In the genomic region with DNA sequence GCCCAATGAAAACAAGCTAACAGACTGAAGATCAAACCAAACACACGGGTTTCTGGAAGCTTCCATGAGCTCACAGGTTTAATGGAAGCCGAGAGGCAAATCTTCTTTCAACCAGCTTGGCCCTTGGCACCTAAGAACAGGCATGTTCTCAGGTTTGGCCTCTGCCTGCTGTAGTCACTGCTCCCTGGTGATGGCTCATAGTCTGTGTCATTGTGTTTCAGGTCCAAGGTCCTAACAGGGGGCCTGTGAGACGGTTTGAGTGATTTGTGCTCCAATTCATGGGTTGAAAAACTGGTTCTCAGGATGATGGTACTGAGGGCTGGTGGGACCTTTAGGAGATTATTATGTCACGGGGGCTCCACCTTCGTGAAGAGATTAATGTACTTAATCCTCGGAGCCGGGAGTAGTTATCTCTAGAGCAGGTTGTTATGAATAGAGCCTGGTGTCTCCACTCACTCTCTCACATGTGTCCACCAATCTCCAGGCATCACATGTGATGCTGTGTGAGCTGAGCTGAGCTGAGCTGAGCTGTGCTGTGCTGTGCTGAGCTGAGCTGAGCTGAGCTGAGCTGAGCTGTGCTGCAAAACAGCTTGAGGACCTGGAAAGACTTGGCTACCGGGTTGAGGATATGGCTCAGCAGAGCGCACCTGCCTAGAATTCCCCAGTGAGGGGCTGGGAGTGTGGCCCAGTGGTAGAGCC, we compare ENCODE assay signal across 12 mouse cellular contexts. TPM values are rescaled to one million over a fixed set of nuclear protein-coding genes. Genes with fewer than 3 reads are reported as not detected.
A peak's percentile ranks its signal among the peaks of the same experiment; 100 is the strongest.
DNase-seq lines count a peak whose midpoint lies in the region; ATAC-seq lines count a peak whose summit lies in the region.
"Had no signal": no experiment of that assay in that cellular context is flagged by ENCODE, and none has a peak within 500 bp of the region (broad histone marks: within the 10 kb centered on the region; RNA-seq: fewer than 3 reads in every experiment).

No protein-coding gene starts in this region.

- ATAC-seq in heart, embryonic 14.5 days (ENCODE audit: insufficient number of reproducible peaks, insufficient read depth, low FRiP score, low read depth): no peak
- ATAC-seq in lung, embryonic 16.5 days (ENCODE audit: low read depth): no peak
- peak; percentile 84 for ATAC-seq in intestine, embryonic 16.5 days
- ATAC-seq in stomach, embryonic 14.5 days (ENCODE audit: insufficient number of reproducible peaks, insufficient read depth, low FRiP score, low read depth): no peak
- no peak for ATAC-seq in hindbrain, embryonic 12.5 days (ENCODE audit: low FRiP score)
- ATAC-seq: forebrain, embryonic 15.5 days had no signal

- H3K9ac ChIP-seq in heart, embryonic 14.5 days (ENCODE audit: low read length): no peak overlapping the region
- no peak overlapping the region for H3K9ac ChIP-seq in lung, embryonic 16.5 days (ENCODE audit: low read length)
- 0 out of 2 replicates have a peak overlapping the region, but pooled peaks have one; percentile 56 for H3K9ac ChIP-seq in intestine, embryonic 16.5 days (ENCODE audit: low read depth, low read length)
- H3K9ac ChIP-seq in stomach, embryonic 14.5 days (replicated peaks; ENCODE audit: low read depth, low read length): no peak overlapping the region
- H3K9ac ChIP-seq in hindbrain, embryonic 12.5 days: no peak overlapping the region
- H3K9ac ChIP-seq: forebrain, embryonic 15.5 days; hindbrain, embryonic 13.5 days had no signal

- H3K27ac ChIP-seq in heart, embryonic 14.5 days (replicated peaks in 1 of 2; ENCODE audit: control insufficient read depth in 1 of 2, insufficient read depth in 1 of 2, low read depth in 2 of 2, low read length in 2 of 2): peak overlapping the region in 1 of 2 experiments; percentile 30; a peak in 2 of 4 replicates
- H3K27ac ChIP-seq in lung, embryonic 16.5 days (ENCODE audit: low read length): peak overlapping the region; percentile 56
- H3K27ac ChIP-seq in intestine, embryonic 16.5 days (ENCODE audit: low read length): peak overlapping the region; percentile 90
- H3K27ac ChIP-seq in stomach, embryonic 14.5 days (ENCODE audit: low read length): peak overlapping the region; percentile 33; the same call in 1 of the 2 replicates
- no peak overlapping the region for H3K27ac ChIP-seq in hindbrain, embryonic 12.5 days
- H3K27ac ChIP-seq: forebrain, embryonic 15.5 days; hindbrain, embryonic 13.5 days had no signal

- peak overlapping the region; percentile 40 for H3K4me2 ChIP-seq in heart, embryonic 14.5 days (ENCODE audit: low read length)
- H3K4me2 ChIP-seq in lung, embryonic 16.5 days (ENCODE audit: low read depth, low read length): peak overlapping the region; percentile 22
- H3K4me2 ChIP-seq in intestine, embryonic 16.5 days (ENCODE audit: low read depth, low read length): peak overlapping the region; percentile 47
- H3K4me2 ChIP-seq in stomach, embryonic 14.5 days (replicated peaks; ENCODE audit: low read depth, low read length): 0 out of 2 replicates have a peak overlapping the region, but pooled peaks have one; percentile 20
- H3K4me2 ChIP-seq in hindbrain, embryonic 12.5 days (replicated peaks): no peak overlapping the region
- H3K4me2 ChIP-seq: forebrain, embryonic 15.5 days; hindbrain, embryonic 13.5 days had no signal

- 62% methylated on average over 9 of the region's 9 CpGs for WGBS in heart, embryonic 14.5 days
- WGBS in lung, embryonic 16.5 days: 62% methylated on average over 9 of the region's 9 CpGs
- WGBS in intestine, embryonic 16.5 days: 57% methylated on average over 9 of the region's 9 CpGs
- WGBS in stomach, embryonic 14.5 days: 57% methylated on average over 9 of the region's 9 CpGs
- WGBS in hindbrain, embryonic 12.5 days: 86% methylated on average over 9 of the region's 9 CpGs

- DNase-seq in heart, adult 8-10 months (ENCODE audit: low spot score): no peak
- DNase-seq in lung, postnatal 4 days: no peak
- DNase-seq in natural killer cell, adult 2 months (ENCODE audit: low spot score in 2 of 2): no peak
- DNase-seq: right cerebral cortex, adult 18-20 months; thymus, postnatal 4 days had no signal

- no peak overlapping the region for H3K4me3 ChIP-seq in heart, embryonic 14.5 days (ENCODE audit: control insufficient read depth in 1 of 2, insufficient read depth in 1 of 2, low read depth in 1 of 2, low read length in 2 of 2)
- 0 out of 2 replicates have a peak overlapping the region, but pooled peaks have one; percentile 14 for H3K4me3 ChIP-seq in lung, embryonic 16.5 days (ENCODE audit: low read length)
- H3K4me3 ChIP-seq in intestine, embryonic 16.5 days (ENCODE audit: low read length): peak overlapping the region; percentile 17
- H3K4me3 ChIP-seq in stomach, embryonic 14.5 days (ENCODE audit: low read depth, low read length): no peak overlapping the region
- no peak overlapping the region for H3K4me3 ChIP-seq in hindbrain, embryonic 12.5 days
- H3K4me3 ChIP-seq: forebrain, embryonic 15.5 days; hindbrain, embryonic 13.5 days had no signal

- peaks cover 3% of the 10 kb centered on the region; the same call in 1 of the 2 replicates for H3K27me3 ChIP-seq in heart, embryonic 14.5 days (ENCODE audit: control insufficient read depth, insufficient read depth, low read length)
- no peaks in the 10 kb centered on the region for H3K27me3 ChIP-seq in lung, embryonic 16.5 days (ENCODE audit: control insufficient read depth, insufficient read depth, low read depth, low read length)
- no peaks in the 10 kb centered on the region for H3K27me3 ChIP-seq in intestine, embryonic 16.5 days (replicated peaks; ENCODE audit: control insufficient read depth, insufficient read depth, low read length)
- H3K27me3 ChIP-seq in stomach, embryonic 14.5 days (ENCODE audit: control insufficient read depth, insufficient read depth, low read length): no peaks in the 10 kb centered on the region
- 0 out of 2 replicates have a peak, but pooled peaks cover 8% of the 10 kb centered on the region for H3K27me3 ChIP-seq in hindbrain, embryonic 12.5 days
- H3K27me3 ChIP-seq: forebrain, embryonic 15.5 days had no signal

- no peaks in the 10 kb centered on the region for H3K9me3 ChIP-seq in heart, embryonic 14.5 days (ENCODE audit: control insufficient read depth, low read length)
- H3K9me3 ChIP-seq in lung, embryonic 16.5 days (ENCODE audit: control insufficient read depth, low read length): no peaks in the 10 kb centered on the region
- H3K9me3 ChIP-seq in intestine, embryonic 16.5 days (ENCODE audit: control insufficient read depth, low read length): no peaks in the 10 kb centered on the region
- H3K9me3 ChIP-seq in stomach, embryonic 14.5 days (ENCODE audit: control insufficient read depth, low read depth, low read length): no peaks in the 10 kb centered on the region
- H3K9me3 ChIP-seq in hindbrain, embryonic 12.5 days (replicated peaks): no peaks in the 10 kb centered on the region
- H3K9me3 ChIP-seq: forebrain, embryonic 15.5 days; hindbrain, embryonic 13.5 days had no signal

- H3K36me3 ChIP-seq in heart, embryonic 14.5 days (ENCODE audit: control insufficient read depth, insufficient read depth, low read length): no peaks in the 10 kb centered on the region
- no peaks in the 10 kb centered on the region for H3K36me3 ChIP-seq in lung, embryonic 16.5 days (ENCODE audit: control insufficient read depth, insufficient read depth, low read length)
- no peaks in the 10 kb centered on the region for H3K36me3 ChIP-seq in intestine, embryonic 16.5 days (ENCODE audit: control insufficient read depth, insufficient read depth, low read length)
- H3K36me3 ChIP-seq in stomach, embryonic 14.5 days (ENCODE audit: control insufficient read depth, insufficient read depth, low read length): no peaks in the 10 kb centered on the region
- H3K36me3 ChIP-seq in hindbrain, embryonic 12.5 days: no peaks in the 10 kb centered on the region
- H3K36me3 ChIP-seq: forebrain, embryonic 15.5 days; hindbrain, embryonic 13.5 days had no signal

- H3K4me1 ChIP-seq in heart, embryonic 14.5 days (ENCODE audit: control insufficient read depth in 2 of 2, insufficient read depth in 2 of 2, low read length in 2 of 2): peaks cover 6 to 9% of the 10 kb centered on the region in 2 experiments; a peak in 2 of 4 replicates
- H3K4me1 ChIP-seq in lung, embryonic 16.5 days (replicated peaks; ENCODE audit: control insufficient read depth, insufficient read depth, low read length): peaks cover 6% of the 10 kb centered on the region; the same call in 1 of the 2 replicates
- H3K4me1 ChIP-seq in intestine, embryonic 16.5 days (ENCODE audit: control insufficient read depth, insufficient read depth, low read length): peaks cover 9% of the 10 kb centered on the region
- H3K4me1 ChIP-seq in stomach, embryonic 14.5 days (ENCODE audit: control insufficient read depth, insufficient read depth, low read length): peaks cover 7% of the 10 kb centered on the region
- H3K4me1 ChIP-seq in hindbrain, embryonic 12.5 days: peaks cover 9% of the 10 kb centered on the region

RNA-seq across cellular contexts. Expression of gene Cebpg, which starts 25.2 kb away (rescaled TPM):
- 15.7 and 18.3 TPM in 2 replicates for polyA plus RNA-seq in heart, embryonic 14.5 days (2014; fragmentation: Nextera tagmentation; extraction: Ambion mirVana)
- 10 to 100 TPM; 16.5 to 24.9 (median 22.3) TPM for total RNA-seq in heart, adult 8-10 months (2022)
- polyA plus RNA-seq in lung, embryonic 16.5 days (2015; fragmentation: Nextera tagmentation; extraction: Ambion mirVana): 37.5 and 38.7 TPM in 2 replicates
- 43.4 and 46.4 TPM in 2 replicates for polyA plus RNA-seq in intestine, embryonic 16.5 days (2015; fragmentation: Nextera tagmentation; extraction: Ambion mirVana)
- polyA plus RNA-seq in stomach, embryonic 14.5 days (2014; fragmentation: Nextera tagmentation; extraction: Ambion mirVana): 34.0 and 36.2 TPM in 2 replicates
- 46.1 and 50.3 TPM in 2 replicates for polyA plus RNA-seq in hindbrain, embryonic 12.5 days (2016; fragmentation: Nextera tagmentation; extraction: Ambion mirVana)

RNA-seq across cellular contexts. Expression of gene Cebpa, which starts 37.5 kb away (rescaled TPM):
- 0.73 and 1.2 TPM in 2 replicates for polyA plus RNA-seq in heart, embryonic 14.5 days (2014; fragmentation: Nextera tagmentation; extraction: Ambion mirVana)
- 1 to 10 TPM; 4.5 to 5.7 (median 4.6) TPM for total RNA-seq in heart, adult 8-10 months (2022)
- polyA plus RNA-seq in lung, embryonic 16.5 days (2015; fragmentation: Nextera tagmentation; extraction: Ambion mirVana): 7.5 and 9.4 TPM in 2 replicates
- polyA plus RNA-seq in intestine, embryonic 16.5 days (2015; fragmentation: Nextera tagmentation; extraction: Ambion mirVana): 9.9 and 11.7 TPM in 2 replicates
- polyA plus RNA-seq in stomach, embryonic 14.5 days (2014; fragmentation: Nextera tagmentation; extraction: Ambion mirVana): 3.7 and 4.0 TPM in 2 replicates
- 0.96 and 1.6 TPM in 2 replicates for polyA plus RNA-seq in hindbrain, embryonic 12.5 days (2016; fragmentation: Nextera tagmentation; extraction: Ambion mirVana)

Comparison
In these comparisons a context has a peak if more than half of its experiments do, and no peak if none do; other contexts are left out.
1. H3K4me3 ChIP-seq: peak in lung, embryonic 16.5 days (single experiment) and intestine, embryonic 16.5 days (single experiment); none in heart, embryonic 14.5 days (0 of 2), stomach, embryonic 14.5 days (single experiment) and hindbrain, embryonic 12.5 days (single experiment).